Mouse (Mus musculus): ENCODE data around the gene Slc9a1.

The Slc9a1 gene

DNA sequence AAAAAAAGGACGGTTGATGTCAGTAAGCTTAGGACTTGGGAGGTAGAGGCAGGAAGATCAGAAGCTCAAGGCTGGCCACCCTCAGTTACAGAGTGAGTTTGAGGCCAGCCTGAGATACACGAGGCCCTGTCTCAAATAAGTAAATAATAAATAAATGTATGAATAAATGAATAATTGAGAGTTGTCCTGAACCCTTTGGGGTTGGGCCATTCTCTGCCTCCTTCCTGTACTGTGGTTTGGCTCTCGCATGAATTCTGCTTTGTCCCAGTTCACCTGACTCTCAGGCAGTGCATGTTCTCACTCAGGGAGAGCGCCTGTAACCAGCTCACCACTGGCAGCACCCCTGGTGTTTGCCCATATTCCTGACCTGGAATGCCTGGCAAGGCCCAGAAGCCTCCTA, 4.5 kb downstream of the Slc9a1 start:
- DNase-seq (ENCODE audit: low read depth, low spot score): no peak

DNA sequence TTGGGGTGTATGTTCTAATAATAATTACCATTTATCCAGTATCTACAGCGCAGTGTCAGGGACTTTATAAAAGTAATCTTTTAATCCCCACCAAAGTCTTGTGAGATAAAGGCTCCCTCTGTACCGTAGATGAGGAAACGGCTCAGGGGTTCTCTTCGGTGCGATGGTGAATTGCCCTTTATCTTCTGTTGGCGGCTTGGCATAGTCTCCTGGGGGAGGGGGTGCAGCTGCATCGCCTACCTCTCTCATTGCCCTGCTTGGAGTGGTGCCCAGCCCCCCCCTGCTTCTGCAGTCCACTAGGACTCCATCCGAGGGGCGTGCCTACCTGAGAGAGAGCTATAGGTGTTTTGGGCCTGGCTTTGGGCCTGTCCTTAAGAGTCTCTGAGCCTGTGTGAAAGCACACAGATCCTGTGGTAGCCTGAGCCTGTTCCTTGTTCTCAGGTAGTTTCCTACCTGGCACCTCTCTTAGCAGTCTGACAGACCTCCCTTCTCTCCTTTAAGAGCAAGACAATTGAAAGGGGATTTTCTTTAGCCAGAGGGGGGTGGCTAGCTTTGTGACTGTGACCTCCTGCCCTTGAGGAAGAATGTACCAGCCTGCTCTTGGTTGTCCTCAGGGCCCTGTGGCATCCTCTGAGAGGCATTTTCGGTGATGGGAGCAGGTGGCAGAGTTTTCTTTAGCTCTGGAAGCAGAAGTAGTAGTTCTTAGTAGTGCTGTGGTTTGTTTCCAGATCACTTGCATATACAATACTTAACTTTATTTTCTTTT, 6.5 kb downstream of the Slc9a1 start:
- DNase-seq (ENCODE audit: low read depth, low spot score): no peak

DNA sequence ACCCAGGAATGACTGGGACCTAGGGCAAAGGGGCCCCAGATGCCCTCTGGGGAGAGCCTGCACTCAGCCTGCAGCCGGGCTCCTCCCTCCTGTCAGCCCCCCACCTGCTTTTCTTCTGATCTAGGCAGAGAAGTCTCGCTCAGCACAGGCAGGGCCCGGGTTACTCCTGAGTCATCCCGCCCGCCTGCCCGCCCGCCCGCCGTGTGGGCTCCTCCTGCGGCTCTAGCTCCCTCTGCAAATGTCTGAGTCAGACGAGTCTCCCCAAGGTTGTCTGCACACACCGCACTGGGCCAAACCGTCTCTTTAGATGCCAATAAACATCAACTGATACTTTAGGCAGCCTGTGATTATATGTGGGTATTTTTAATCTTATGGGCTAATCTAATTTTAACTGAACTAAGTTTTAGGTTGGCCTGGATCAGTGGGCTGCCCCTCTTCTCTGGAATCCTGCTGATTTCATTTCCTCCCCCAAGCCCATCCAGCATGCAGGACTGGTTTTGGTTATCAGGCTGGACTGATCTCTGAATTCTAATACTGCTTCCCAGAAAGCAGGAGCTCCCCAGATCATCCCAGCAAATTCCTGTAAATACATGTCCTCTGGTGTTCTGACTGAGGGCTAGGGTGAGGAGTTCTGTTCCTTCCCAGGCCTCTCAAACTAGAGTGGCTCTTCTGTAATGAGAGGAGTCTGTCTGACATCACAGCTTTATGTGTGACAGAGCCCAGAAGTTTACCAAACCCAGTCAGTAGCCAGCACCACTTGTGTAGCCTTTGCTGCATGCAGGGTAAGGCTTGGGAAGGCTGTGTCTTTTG, 8.9 kb downstream of the Slc9a1 start:
- DNase-seq (ENCODE audit: low read depth, low spot score): no peak

DNA sequence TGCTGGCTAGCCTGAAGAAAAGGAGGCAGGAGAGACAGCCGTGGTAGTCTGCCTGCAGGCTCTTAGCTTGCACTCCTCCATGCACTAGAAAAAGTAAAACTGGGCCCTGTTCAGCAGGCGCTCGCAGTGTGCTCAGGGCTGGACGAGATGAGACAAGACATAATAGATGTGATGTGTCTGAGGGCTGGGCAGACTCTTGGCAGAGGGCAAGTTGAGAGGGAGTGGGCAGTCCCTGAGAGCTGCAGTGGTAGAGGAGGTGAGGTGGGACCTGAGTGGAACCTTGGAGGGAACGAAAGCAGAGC, 9.5 kb downstream of the Slc9a1 start:
- DNase-seq (ENCODE audit: low read depth, low spot score): no peak

DNA sequence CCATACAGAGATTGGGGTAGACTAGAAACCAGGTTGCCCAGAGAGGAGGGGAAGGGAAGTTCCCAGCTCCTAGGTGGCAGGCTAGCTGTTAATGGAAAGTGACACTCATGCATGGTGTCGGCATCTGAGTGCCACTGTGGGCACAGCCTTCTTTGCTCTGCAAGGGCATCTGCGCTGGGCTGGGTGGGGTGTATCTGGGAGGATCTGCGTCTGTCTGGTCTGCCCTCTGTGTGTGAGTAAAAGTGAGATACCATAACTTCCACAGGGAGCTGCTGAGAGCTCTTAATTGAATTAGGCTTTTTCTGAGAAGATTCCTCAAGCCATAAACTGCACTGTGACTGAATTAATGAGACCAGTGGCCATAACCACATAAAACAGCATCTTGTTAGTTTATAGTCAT, 10.4 kb downstream of the Slc9a1 start:
- no peak for DNase-seq (ENCODE audit: low read depth, low spot score)

DNA sequence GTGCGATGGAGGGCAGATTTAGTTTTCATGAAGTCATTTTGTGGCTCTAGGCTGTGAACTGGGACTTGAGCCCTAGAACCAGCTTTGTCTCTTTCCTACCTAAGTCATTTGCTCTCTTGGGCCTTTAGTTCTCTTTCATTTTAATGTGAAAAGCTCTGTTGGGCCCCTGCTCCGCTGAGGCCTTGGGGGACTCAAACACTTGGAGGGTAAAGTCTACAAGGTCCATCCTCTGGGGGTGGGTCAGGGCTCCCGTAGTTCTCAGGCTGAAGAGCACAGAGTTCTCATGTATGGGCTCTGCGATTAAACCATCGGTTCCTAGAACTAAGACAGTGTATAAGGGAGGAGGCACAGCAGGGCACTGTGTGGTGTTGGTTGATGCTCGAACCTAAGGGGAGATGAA, 11.0 kb downstream of the Slc9a1 start:
- DNase-seq (ENCODE audit: low read depth, low spot score): no peak

DNA sequence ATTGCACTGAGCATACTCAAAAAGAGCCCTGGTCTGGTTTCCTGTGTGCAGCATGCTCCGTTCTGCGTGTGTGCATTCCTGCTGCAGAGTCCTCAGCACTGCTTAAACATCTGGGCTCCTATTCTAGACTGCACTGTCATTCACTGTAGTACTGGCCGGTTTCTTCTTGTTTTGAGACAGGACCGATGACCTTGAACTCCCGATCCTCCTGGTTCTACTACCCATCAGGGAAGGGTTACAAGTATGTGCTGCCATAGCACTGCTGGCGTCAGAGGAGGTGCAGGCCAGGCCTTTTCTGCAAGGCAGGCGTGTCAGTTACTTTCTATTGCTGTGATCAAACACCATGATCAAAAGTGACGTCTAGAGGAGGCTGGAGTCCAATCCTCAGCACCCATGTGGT, 11.6 kb downstream of the Slc9a1 start:
- no peak for DNase-seq (ENCODE audit: low read depth, low spot score)

DNA sequence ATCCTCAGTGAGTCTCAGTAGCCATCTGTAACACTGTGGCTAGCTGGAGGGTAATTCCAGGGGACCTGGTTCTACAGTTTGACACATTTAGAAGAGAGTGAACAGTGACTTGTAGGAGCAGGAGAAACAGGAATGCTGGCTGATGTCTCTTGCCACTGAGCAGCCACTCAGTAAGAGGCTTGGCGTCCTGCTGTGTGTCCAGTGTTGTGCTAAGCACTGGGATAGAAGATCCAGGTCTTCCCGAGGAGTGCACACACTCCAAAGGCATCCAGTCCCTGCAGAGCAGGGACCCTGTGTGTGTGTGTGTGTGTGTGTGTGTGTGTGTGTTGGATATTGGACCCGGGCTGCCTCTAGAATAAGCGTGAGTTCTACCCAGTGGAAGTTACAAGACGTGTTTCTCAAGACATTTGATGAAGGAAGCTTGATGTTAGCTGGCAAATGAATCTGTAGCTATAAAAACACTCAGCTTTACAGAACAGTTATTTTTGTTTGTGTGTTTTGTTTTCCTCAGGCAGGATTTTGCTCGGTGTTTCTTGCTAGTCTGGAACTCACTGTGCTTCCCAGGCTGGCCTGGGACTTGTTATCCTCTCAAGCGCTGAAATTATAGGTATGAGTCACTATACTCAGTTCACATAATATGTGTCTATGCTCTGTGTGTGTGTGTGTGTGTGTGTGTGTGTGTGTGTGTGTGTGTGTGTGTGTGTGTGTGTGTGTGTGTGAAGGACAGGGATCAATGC, 16.7 kb downstream of the Slc9a1 start:
- no peak for DNase-seq (ENCODE audit: low read depth, low spot score)

DNA sequence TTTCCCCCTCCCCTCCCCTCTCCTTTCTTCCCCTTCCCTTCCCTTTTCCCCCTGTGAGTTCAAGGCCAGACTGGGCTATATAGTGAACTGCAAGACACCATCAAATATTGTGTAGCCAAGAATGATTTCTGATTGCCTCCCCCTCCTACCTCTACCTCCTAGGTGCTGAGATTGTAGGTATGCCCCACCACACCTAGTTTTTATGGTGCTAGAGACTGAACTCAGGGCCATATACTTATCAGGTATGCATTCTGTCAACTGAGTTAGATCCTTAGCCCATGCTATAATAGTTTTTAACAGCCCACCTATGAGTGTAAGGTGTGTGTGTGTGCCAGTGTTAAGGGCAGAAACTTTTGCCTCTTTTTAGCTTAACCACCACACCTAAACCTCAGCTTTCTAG, 17.5 kb downstream of the Slc9a1 start:
- DNase-seq (ENCODE audit: low read depth, low spot score): no peak

DNA sequence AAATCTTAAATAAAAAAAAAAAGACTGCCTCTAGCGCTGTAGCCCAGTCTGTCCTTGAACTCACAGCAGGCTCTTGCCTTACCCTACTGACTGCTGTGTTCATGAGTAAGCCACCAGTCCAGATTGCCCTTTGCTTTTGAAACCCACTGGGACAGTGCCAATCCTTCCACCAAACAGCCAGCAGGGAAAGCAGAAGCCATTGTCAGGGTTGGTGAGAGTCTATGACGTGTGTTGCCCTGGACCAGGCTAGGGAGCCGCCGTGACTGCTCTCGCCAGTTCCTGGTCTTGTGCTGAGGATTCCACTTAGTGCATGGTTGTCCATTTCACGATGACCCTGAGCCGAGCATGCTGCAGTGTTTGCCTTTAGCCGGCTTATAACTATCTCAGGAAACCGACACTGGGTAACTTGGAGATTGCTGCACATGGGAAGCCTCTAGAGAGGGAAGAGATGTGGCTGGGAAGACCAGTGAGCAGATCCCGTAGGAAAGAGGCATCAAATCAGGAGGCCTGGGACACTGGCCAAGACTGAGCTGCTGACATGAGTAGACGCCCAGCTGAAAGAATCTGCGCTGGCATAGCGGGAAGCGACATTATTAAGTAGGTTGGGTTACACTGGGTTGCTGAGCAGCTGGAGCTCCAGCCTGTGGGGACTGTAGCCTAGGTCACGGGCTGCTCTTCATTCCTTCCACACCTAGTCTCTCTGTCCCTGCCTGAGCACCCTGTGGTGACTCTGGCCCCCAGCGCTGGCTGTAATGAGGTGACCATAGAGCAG, 19.5 kb downstream of the Slc9a1 start:
- no peak for DNase-seq (ENCODE audit: low read depth, low spot score)

DNA sequence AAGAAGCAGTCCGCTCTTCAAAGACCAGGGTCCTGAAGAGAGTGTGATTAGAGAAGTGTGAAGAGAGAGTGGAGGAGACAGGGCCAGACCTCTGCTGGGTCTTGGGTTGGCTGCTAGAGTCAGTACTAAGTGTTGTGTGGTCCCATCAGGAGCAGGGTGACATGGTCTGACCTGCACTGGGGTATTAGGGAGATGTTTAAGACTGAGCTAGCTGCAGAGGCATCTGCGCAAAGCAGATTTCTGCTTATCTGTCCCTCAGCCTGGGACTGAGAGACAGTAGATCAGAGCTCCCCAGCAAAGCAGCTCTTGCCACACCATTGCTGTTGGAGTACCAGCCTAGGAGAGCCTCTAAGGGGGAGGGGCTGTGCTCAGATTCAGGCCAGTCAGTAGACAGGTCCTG, 20.5 kb downstream of the Slc9a1 start:
- DNase-seq (ENCODE audit: low read depth, low spot score): no peak

DNA sequence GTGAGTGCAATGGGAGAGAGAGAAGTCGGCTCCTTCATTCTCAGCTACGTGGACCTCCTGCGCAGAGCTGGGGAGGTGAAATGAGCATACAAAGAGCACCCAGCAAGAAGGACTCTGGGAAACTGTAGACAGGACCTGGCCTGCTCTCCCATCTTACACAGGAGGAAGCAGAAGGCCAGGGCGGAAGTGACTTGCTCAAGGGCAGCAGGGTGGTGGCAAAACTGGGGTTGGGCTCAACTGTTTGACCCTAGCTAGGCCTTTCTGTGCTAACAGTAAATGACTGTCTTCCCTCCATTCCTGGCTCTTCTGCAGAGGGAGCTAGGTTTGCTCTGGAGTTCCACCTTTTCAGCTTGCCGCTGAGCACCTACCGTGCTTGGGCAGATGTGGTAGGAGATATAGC, 21.1 kb downstream of the Slc9a1 start:
- no peak for DNase-seq (ENCODE audit: low read depth, low spot score)

DNA sequence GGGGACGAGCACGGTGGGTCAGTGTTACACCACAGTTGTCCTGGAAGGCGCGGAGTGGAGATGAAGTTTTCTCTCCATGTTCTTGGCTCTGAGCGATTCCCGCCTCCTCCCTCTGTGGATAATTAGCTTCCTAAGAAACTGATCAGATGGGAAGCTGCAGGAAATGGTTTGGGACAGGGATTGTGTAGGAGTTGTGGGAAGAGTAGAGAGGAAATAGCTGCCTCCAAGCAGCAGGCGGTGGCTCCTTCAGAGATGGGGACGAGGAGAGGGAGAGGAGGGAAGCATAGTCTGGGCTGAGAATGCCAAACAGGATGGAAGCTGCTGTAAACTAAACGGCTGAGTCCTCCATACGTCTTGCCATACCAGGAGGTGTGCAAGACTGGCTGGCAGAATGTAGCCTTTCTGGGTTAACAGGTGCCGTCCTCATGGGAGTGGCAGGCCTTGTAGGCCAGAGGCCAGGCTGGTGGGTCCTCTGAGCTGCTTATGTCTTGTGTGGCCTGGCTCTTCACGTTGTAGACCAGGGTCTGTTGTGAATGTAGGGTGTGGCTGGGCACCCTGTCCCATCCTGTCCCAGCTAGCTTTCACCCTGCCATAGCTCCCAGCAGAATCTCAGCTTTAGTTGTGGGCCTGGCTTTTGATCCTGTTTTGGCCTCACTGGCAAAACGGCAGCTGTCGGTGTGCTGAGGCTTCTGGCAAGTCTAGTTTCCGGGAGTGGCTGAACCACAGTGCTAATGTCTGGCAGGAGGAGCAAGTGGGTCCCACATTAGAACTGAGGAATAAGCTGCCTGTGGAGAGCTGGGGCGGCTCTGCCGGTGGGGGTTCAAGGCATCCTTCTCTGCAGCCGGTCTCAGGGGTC, 21.9 kb downstream of the Slc9a1 start:
- DNase-seq (ENCODE audit: low read depth, low spot score): no peak

DNA sequence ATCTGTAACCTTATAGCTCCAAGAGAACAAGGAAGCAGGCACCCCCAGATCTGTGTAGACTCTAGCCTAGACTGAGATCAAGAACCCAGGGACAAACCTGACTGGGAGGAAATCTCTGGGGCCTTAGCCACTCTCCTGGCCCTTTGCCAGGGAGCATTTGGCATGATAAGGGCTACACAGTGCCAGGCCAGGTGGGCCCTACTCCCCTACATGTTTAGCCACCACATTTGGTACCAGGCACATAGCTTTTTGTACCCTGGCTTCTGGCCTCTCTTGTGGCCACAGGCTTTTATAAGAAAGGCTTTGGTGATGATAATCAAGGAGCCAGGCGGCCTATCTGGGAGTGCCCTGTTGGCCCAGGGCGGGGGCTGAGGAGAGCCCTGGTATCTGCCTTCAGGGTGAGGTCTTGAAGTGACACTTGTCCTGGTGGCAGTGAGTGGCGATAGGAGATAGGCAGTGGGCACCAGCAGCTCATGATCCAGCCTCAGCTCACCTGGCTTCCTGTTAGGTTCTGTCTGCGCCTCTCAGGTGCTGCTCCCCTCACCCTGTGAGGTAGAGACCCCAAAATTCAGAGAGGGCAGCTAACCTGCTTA, 25.6 kb downstream of the Slc9a1 start:
- DNase-seq (ENCODE audit: low read depth, low spot score): no peak

DNA sequence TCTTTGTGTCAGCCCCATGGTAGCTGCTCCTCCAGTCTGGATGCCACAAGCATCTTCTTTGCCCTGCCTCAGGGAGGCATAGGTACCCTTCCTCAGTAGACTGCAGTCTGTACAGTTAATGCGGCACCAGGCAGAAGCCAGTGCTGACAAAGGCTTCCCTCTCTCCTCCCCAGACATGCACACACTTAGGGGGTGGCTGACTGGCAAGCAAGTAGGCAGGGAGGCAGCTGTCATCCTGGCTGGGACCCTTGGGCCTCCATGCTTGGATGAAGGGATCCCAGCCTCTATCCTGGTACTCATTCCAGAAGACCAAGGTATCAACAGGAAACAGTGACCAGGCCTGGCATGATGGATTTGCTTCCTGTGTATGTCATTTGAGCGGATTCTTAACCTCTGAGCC, 26.6 kb downstream of the Slc9a1 start:
- DNase-seq (ENCODE audit: low read depth, low spot score): no peak

DNA sequence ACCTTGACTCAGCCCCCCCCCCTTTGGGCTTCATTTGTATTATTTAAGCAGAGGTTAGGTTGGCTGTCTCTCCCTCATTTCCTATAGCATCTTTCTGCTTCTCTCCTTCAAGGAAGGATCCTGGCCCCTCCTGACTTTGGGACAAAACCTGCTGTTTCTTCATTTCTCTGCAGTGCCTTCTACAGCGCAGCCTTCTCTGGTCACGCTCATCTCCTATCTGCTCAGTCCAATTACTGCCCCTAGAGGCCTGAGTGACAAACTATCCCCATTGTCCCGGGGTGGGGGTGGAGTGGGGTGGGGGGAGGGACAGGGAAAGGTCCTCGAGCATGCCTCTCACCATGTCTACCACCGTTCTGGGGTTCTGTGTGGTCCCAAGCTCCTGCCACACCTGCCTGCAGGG, 27.8 kb downstream of the Slc9a1 start:
- DNase-seq (ENCODE audit: low read depth, low spot score): no peak

DNA sequence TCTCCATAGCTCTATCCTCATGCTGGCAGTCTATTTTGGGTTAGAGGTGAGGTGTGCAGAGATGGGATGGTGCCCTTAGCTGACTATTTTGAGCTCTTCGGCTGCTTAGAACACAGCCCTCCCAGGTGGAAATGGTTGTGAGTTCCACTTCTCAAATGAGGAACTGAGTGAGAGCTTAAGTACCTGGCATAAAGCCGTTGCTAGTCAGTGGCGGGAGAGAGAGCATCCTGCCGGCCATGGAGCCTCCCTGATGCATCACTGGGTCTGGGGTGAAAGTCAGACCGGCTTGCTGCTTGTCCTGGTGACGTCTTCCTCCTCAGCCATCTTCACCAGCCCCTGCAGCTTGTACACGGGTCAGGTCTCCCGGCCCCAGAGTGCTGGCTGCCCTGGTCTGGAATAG, 28.5 kb downstream of the Slc9a1 start:
- DNase-seq (ENCODE audit: low read depth, low spot score): no peak

DNA sequence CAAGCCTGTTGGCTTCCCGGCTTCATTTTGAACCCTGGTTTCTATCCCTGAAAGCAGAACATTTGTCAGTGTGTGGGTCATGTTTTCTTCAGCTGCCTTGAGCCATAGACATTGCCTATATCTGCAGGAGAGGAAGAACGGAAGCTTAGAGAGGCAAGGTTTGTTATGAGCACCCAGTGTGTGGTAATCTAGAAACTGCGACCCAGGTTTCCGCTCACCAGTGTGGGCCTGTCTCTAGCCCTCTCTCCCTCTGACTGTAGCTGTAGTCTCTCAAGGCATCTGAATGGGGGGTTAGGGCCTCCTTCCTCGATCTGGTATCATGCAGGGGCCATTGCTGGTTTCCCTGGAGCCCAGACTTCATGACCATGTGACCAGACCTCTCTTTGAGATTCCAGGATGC, 29.1 kb downstream of the Slc9a1 start:
- no peak for DNase-seq (ENCODE audit: low read depth, low spot score)

DNA sequence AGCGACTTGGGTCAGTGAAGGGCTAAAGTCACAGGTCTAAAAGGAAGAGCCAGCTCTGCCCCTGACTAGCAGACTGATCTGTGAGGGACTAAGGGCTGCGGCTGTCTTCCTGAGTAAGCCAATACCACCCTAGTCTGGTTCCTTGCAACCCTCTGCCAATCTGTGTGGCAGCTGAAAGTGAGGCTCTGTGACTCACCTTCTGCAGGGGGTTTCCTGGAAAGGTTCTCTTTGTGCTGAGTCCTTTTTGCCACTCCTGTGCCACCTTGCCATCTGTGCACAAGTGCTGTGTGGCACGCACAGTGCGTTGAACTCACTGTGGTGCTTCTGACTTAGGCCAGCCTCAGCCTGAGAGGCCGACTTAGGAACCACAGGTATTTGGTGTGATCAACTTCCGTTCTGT, 30.0 kb downstream of the Slc9a1 start:
- DNase-seq (ENCODE audit: low read depth, low spot score): no peak

DNA sequence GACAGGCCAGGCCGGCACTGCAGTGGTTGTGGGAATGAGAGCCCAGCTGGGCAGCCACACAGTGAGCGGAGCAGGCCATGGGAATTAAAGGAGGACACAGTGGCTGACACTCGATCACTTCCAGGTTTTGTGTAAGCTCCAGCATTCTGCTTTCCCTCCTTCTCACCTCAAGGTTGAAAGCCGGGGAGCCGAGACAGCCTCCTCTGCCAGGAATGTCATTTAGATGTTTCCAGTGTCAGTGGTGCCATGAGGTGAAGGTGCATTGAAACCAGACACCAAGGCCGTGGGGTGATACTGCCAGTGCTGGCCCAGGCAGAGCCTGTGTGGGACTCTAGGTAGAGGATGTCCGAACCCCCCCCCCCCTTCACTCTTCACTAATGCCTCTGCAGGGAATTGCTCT, 30.6 kb downstream of the Slc9a1 start:
- DNase-seq (ENCODE audit: low read depth, low spot score): no peak

DNA sequence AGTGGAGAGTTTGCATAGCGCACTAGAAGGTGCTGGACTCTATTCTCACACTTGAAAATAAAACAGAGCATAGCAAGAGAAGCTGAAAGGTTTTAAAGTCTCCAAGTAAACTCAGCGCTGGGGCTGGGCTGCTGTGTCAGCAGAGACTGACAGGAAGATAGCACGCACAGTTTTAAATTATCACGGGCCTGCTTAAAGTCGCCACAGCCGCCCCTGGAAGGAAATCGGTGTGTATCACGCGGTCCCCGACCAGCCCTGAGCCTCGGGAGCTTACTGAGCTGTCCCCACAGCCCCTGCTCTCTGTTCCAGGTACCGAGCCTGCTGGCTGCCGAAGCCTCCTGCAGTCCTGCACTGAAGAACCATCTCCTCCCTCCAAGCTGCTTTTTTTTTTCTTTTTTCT, 32.5 kb downstream of the Slc9a1 start:
- DNase-seq (ENCODE audit: low read depth, low spot score): no peak

All from brain, embryonic 18.5 days (tissue).